Mouse (Mus musculus) induced T-regulatory cell, adult 2 months (primary cell): ENCODE measurements at regions not wholly inside any gene's neighbourhood (a gene's known extent, or its start where the extent isn't known, plus 50 kb on each side); places are given as distances from the start of the nearest gene placed in this dataset.

ENCODE experiments used
- DNase-seq: peaks from one replicate; pipeline ENCODE4 v3.0.0-alpha.2; 2012; ENCODE audit warnings: low read depth

DNA sequence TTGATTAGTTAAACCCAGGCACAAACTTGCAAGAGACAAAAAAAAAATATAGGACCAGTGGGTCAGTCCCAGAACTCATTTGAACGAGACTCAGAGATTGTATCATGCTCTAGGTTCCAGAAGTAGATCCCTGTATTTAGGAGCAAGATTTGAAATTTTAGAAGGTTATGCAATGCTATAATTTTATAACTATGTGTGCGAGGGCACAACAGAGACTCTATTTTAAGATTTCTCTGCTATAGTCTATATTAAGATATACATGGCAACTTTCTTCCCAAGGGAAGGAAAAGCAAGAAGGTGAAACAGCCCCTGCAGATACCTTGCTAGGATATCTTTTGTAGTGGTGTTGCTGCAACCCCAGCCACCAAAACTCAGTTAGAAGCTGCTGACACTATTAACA, 55.7 kb downstream of the Otor start:
- DNase-seq: no peak

DNA sequence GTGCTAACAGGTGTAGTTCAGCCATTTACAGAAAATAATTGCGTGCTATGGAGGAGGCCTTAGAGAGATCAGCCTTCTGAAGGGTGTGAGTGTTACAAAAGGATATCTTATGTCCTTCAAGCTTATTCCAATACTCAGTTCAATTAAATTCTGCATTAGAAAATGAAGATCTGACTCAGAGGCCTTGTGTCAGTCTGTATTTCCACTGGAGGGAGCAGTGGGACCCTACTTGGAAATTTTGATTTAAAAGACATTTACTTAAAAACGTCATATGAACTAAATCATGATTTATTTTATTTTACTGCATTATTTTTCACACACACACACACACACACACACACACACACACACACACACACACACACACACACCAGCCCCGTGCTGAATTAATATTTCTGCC, 70.9 kb downstream of the Otor start:
- no peak for DNase-seq

DNA sequence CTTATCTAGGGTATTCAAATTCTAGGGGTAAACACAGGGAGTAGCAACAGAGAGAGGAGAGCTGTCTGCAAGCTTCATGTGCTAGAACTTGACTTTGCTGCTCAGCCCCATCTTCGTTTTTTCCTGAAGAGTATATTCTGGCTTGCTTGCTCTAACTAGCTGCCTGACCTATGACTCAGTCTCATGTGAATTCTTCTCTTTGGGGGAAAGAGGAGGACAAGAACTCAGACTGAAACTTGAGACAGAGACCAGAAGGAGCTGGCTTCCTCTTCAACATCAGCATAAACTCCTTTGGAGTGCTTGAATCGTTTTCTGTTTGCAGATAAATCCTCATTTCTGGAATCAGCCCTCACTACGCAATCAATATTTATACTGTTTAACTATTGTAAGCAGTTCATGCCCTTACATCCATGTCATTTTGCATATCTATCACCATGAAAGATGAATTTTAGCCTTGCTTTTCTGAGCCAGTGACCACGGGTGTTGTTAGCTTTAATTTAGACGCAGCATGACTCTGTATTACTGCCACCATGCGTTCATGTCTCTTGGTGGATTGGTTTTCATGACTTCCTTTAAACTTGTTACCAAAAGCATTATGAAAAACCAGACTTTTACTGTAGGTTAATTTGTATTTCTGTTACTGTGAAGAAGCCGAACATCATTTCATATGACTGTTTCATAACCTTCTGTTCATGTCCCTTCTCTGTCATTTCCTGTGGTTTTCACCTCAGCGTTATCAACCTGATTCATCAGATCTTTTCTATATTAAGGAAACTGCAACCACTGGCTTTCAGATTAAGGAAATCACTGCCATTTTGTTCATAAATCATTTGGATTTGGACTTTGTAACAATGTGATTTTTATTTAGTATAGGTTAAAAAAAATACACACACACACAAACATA, 86.1 kb downstream of the Otor start:
- DNase-seq: no peak

DNA sequence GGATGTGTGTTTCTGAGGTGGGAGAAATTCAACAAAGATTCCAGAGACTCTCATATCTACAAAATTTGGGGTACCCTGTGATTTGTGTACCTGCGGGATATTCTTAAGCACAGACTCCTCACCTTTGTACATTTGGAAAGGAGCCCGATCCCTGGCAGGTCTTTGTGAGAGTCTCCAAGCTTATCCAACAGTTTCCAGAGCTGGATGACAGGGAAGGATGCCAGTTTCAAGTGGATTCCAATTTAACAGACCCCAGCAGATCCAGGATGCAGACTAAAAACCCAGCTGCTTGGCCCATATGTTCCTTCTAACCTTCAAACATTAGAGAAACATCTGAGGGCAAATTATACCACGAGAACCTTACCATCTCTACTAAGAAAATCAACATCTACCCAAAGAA, 88.5 kb downstream of the Otor start:
- no peak for DNase-seq

DNA sequence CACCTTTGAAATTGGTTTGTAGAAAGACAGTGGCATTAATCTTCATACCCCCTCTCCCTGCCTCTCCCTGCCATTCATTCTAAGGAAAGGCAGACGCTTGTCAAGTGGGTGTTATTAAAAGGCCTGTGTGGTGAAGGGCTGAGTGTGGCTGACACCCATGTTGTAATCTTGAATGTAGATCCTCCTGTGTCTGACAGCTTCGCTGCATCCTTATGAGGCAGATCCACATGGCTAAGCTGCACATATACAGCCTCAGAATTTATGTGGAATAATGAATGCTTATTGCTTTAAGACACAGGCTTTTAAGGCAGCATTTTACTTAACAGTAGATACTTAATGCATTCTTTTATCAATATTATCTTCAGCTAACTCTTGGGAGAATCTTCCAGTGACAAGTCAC, 92.4 kb downstream of the Otor start:
- no peak for DNase-seq

DNA sequence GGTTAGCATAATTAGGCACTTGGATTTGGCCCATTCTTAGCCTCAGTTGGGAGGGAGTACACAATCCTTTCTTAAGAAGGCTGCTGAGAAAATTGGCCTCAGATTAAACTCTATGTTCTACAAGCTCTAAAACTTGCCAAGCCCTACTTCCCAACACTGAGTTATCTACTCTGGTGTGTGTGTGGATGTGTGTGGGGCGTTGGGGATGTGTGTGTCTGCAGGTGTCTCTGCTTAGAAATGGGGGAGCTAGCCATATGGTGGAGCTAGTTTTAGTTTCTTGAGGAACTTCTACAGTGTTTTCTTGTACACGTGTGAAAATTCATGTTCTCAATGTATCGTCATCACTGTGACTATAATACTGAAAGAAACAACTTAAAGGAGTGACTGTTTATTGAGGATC, 106.3 kb downstream of the Otor start:
- no peak for DNase-seq

DNA sequence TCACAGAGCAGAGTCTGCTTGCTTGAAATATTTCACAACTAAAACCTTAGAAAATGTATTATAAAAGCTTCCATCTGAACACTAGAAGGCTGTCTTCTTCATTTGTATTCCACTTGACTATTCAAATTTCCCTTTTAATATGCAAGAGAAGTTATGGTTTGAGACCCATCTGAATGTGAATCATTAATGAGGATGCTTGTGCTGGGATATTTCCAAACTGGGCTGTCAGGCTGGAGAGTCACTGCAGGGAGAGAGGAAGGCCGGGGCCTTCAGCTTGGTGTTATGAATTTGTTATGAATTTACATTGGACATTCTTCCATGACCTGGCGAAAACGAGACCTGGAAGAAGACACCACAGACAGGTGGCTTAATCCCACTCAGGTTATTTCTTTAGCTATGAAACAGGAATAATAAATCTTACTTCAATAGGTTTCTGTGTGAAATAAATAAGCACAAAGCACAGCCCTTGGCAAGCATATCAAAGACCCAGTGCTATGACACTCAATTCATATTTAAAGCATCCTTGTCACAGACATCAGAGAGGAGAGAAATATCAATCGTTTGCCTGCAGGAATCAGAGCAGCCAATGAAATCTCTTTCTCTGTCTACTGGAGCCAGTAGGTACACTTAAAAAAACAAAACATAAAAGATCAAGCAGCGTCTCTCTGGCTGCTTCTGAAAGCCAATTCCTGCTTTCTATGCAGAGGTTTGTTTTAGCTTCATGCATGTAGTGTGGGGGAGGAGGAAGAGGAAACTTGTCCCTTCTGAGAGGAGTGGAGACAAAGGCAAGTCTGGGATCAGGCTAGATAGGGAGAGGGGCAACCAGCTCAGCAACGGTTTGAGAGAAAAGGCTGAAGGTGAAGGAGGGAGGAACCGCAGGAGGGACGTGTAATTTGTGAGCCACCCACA, 114.2 kb downstream of the Otor start:
- DNase-seq: no peak

DNA sequence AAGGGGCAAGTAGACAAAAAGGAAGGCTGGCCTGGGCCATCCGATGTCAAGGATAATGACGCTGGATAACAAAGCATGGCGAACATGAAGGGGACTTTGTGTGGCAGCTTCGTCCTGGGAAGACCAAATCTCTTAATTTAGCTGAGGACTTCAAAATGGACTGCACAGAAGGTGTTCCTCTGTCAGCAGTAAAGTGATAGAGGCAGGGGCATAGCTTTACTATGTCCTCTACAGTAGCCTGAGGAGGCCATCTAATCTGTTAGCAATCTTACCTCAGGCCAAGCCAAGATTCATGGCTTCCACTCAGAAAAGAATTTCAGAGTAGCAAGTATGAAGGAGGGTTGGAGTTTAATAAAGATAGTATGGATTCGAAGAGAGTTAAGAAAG, 114.9 kb downstream of the Otor start:
- DNase-seq: no peak

DNA sequence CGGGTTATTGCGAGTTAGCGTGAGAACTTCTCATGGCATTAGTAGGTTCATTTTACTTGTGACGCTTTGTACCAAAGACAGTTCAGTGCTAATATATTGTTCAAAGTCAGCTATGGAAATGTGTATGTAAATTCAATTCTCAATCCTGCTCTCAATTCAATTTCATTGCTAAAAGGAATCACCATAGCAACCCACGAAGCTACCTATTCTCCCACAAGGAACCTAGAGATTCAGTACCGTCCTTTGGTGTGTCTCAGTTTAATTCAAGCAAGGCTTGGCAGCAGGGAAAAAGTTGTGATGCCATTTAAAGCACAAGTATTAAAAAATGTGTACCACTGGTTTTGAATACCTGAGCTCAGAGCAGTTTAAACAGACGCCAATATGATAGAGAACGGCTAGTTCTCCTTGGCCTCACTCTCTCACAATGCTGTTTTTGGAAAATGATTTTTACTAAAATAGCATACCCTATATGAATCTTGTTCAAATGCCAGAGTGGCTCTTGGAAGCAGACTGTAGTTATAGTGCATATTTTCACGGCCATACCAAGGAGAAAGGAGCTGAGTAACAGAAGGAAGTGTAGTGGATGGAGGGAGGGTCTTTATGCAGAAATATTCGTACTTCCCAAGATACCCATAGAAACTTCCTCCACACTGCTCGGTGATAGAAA, 121.4 kb downstream of the Otor start:
- no peak for DNase-seq

DNA sequence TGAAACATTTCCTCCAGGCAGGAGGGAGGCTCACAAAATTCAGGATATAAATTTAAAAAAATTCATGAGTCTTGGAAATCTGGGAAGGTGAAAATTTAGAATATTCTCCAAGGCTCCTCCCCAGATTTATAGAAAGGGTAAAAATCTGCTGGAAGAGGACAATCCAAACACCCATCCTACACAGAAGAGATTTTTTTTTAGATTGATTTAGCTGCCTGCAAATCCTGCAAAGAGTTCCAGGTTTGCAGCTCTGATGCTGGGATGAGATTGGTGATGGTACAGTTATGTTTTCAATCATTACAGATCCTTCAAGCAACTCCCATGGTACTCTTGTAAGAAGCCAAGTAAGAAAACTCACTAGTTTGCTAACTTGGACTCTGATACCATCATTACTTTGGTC, 127.8 kb downstream of the Otor start:
- DNase-seq: no peak

DNA sequence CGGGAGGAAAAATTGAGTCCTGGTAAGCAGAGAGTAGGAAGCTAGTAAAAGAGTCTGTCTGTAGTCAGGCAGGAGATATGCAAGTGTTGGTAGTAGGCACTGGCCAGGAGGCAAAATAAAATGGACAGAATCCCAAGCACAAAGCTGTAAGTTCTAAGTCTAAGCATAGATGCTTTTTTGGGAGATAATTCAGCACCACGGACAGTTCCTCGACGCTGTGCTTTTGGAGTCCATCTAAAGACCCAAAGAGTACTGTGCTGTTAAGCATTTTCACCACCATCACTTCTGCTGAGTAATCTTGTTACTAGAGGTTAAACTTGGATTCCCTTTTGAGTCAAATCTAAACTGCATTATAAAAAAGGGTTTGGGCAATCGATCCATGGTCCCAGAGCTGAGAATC, 128.9 kb downstream of the Otor start:
- DNase-seq: peak; percentile 7

DNA sequence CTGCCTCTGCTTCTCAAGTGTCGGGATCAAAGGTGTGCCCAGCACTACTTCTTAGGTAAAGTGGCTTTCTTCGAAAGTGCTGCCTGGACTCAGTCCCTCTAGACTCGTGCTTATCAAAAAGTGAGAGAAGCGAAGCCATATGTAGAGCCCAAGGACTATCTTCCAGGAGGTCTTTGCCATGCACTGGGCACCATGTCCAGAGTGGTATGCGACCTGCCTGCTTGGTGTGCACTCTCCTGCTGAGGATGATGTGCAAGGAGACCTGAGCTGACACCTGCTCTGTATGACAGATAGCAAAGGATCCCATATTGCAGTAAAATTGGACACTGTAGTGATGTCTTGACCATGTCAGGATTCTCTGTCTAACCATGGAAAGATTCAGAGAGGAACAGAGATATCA, 139.0 kb downstream of the Otor start:
- no peak for DNase-seq

DNA sequence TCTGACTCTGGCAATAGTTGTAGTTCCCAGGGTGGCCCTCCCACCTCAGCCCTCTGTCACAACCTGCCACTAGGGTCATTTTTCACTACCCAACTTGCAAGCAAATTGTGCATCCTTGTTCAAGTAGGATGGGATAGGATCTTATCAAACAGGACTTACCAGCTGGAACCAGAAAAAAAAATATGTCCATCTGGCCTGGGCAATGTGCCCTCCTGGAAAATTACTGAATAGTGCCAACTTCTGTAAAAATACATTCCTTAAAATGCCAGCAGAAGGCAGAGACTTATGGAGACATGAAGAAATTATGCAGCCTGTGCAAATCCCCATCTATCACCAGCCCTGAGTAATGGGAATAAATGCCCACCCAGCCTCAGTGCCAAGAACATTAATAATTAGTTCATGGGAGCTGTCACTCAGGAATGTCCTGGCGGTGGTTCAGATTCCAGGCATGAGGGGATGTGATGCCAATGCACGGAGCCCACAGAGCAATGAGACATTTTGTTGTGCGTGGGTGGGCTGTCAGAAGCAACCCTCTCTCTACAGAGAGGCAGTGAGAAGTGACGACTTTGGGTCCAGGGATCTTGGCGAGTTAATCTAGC, 139.6 kb downstream of the Otor start:
- no peak for DNase-seq

DNA sequence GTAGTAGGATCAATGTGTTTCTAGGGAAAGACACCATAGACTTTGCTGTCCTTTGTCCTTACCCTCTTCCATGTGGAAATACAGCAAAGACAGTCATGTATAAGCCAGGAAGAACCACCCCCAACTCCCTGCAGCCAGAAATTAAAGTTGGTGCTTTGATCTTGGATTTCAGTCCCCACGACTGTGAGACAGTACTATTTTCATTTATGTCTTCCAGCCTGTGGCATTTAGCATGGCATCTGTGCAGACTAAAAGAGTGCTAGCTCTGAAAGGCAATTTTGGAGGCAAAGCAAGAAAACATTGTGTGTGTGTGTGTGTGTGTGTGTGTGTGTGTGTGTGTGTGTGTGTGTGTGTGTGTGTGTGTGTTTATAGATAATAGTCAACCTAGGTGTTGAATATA, 144.1 kb downstream of the Otor start:
- no peak for DNase-seq

DNA sequence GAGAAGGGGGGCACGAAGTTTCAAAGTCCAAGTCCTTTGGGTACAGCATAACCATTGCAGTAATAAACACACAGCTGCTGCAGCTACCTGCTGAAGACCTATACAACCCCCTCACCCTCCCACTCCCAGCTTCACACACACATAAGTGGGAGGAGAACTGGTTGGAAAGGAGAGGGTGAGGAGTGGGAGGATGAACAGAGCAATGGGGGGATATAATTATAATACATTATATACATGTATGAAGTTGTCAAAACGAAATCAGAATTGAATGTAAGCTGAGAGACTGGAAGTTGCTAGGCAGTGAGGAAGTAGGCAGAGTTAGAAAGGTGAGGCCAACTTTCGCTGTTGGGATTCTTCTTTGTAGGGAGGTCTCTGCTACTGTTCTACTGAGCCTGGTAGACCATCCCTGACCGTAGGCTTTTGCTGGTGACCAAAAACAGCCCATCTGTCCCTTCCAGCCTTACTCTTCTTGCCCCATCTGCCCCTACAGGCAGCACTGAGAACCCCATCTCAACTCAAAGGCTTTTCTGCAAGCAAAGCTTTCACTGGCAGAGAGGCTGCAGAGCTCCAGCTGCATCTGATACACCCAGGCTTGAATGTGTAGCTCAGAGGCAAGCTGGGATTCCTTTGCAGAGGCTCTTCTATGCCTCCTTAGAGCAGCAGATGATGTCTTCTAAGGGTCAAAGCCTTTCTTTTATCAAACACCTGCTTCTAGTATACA, 146.3 kb downstream of the Otor start:
- no peak for DNase-seq

DNA sequence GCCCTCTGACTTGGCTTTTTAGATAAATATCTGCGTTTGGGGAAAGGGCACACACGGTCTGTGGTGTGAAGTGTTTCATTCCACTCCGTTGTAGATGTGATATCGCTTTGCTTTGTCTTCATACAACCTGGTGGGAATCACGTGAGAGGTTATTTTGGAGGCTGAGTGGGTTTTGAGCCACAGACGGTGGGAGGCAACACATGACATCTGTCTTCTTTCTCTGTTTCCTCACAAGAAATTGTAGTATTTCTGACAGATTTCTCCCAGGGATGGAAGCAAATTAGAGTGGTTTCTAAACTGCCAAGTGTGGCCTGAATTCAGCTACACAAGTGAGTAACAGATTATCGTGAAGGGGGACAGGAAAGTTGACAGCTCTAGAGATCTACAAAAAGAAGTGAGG, 155.5 kb downstream of the Otor start:
- no peak for DNase-seq

DNA sequence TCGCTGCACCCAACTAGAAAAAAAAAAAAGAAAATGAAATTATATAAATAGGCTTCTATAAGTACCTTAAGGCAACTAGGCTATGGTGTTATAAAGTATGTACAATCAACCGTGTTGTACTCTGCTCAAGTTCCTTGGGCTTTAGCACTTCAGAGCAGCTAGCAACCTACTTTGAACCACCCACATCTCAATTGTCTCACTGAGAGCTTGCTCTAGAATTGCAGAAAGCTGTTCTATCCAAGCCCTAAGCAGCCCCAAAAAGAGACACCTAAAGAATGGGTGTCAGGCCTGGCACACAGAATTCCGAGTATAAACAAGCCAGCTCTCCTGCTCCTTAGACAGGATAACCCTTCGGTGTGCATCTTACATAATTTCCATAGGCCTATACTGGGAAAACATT, 162.0 kb downstream of the Otor start:
- DNase-seq: no peak

DNA sequence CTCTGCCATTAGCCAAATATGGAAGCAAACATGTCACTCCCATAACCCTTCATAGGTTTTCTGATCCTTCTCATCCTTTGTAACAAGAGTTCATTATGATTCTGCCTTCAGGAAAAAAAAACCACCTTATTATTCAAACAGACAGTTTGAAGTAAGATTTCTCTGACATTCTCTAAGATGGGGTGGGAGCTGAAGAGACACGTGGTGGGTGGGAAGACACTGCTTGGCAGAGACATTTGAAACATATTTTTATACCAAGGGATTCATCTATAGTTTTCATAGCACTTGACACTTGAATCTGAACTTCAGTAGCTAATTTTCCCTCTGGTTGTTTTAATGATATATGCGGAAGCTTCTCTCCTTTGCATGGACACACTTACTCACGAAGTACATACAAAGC, 165.5 kb downstream of the Otor start:
- no peak for DNase-seq

DNA sequence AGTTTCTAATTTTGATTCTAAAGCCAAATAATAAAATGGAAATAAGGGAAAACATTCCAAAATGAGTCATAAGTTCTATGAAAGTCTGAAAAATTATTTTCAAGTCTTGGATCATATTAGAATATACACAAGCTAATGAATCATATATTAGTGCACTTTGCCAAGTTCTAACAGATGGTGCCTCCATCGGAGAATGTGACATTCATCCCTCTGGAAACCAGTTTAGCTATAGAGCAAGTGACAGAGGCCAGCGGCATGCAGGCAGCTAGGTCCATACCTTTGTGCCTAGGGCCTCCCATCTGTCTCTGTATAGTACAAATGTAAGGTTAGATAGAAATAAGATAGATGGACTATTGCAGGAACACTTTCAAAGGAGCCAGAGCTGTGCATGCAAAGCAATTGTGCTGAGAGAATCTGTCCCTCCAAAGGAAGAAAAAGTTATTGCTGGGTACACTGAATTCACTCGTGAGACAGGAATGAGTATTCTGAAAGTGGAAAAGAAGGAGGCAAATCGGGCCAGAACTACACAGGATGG, 167.9 kb downstream of the Otor start:
- DNase-seq: no peak

DNA sequence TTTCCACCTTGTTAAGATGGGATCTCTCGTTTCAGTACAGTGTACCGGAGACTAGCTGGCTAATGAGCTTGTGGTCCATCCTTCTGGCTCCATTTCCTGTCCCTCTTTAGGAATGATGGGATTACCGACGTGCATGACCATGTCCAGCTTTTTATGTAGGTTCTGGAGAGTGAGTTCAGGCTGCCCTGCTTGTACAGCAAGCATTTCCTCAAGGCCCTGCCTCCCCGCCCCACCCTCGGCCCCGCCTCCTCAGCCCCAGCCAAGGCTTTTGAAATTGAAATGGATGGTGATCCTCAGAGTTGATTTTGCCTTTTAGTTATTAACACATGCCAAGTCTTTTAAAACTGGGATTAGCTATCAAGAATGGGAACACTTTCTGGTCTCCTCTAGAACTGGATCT, 190.8 kb downstream of the Otor start:
- no peak for DNase-seq

DNA sequence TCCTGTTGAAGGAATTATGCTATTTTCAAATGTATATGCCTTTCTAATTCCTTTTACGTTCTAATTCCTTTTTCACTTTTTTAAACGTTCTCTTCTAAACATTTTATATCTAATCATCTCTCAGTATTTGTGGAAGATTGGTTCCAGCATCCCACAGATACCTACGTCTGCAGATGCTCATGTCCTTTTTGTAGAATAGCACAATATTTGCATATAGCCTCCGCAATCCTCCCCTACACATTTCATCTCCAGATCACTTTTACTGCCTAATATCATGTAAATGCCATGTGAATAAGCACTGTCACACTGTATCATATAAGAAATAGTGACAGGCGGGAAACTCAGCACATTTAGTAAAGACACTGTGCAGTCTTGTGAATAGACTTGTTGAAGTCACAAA, 192.6 kb downstream of the Otor start:
- DNase-seq: no peak
